16 mouse cellular contexts compared by ENCODE assay signal in the genomic region with DNA sequence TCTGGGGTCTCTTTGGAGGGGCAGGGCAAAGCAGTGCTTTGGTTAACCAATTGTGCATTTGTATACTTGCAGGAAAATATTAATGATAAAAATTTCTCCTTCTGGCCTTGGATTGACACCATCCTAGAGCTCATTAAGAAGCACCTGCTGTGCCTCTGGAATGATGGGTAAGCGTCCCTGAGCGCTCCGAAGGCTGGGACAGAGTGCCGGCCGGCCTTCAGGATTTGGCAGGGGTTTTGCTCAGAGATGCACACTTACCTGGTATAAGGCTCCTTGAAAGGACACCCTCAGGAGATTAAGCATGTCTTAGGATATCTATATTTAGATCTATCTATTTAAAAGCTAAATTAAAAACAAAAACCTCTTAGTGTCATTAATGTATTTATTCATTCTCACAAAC. TPM values are rescaled to one million over a fixed set of nuclear protein-coding genes. Genes with fewer than 3 reads are reported as not detected.
DNase-seq lines count a peak whose midpoint lies in the region; ATAC-seq and TF ChIP-seq lines count a peak whose summit lies in the region.
"Had no signal": no experiment of that assay in that cellular context is flagged by ENCODE, and none has a peak within 500 bp of the region (broad histone marks: within the 10 kb centered on the region; RNA-seq: fewer than 3 reads in every experiment).

No protein-coding gene starts in this region.

- H3K4me1 ChIP-seq in heart, adult 2 months (ENCODE audit: control insufficient read depth, insufficient read depth, low read length) = peaks cover 15% of the 10 kb centered on the region
- no peaks in the 10 kb centered on the region; the same call in 1 of the 2 replicates for H3K4me1 ChIP-seq in hindbrain, postnatal 0 days (ENCODE audit: insufficient read depth, low read length)
- peaks cover 23% of the 10 kb centered on the region for H3K4me1 ChIP-seq in hindbrain, embryonic 10.5 days (replicated peaks)
- H3K4me1 ChIP-seq in spleen, adult 2 months (ENCODE audit: control insufficient read depth, insufficient read depth, insufficient read length) = no peaks in the 10 kb centered on the region

- H3K27ac ChIP-seq in heart, adult 2 months = peak overlapping the region; percentile 56
- H3K27ac ChIP-seq in hindbrain, postnatal 0 days = peak overlapping the region; percentile 58; the same call in 1 of the 2 replicates
- no peak overlapping the region for H3K27ac ChIP-seq in hindbrain, embryonic 10.5 days
- H3K27ac ChIP-seq in spleen, adult 2 months (ENCODE audit: insufficient read depth, low read length) = peak overlapping the region; percentile 18; the same call in 1 of the 2 replicates
- H3K27ac ChIP-seq: forebrain, embryonic 10.5 days; limb, embryonic 15.5 days; neural tube, embryonic 12.5 days had no signal

- no peak for DNase-seq in heart, adult 2 months
- no peak for DNase-seq in heart, postnatal 4 days
- no peak for DNase-seq in hindbrain, postnatal 0 days (ENCODE audit: low spot score)
- DNase-seq in hindbrain, embryonic 10.5 days (ENCODE audit: low spot score) = no peak
- no peak for DNase-seq in spleen, adult 2 months (ENCODE audit: low read depth in 1 of 2, low spot score in 2 of 2)
- DNase-seq in spleen, postnatal 4 days (ENCODE audit: low spot score in 2 of 2) = no peak
- no peak for DNase-seq in urinary bladder, adult 18-20 months (ENCODE audit: low spot score in 2 of 2)
- DNase-seq: B cell, adult 2 months; kidney, adult 18-20 months; kidney, postnatal 14 days; lung, postnatal 4 days; right cerebral cortex, postnatal 4 days had no signal

- ATAC-seq in hindbrain, postnatal 0 days = no peak

- no peak overlapping the region for H3K9ac ChIP-seq in heart, adult 2 months (ENCODE audit: low read depth, low read length)
- no peak overlapping the region for H3K9ac ChIP-seq in hindbrain, postnatal 0 days (replicated peaks; ENCODE audit: low read length)
- H3K9ac ChIP-seq: limb, embryonic 15.5 days; lung, embryonic 14.5 days; neural tube, embryonic 12.5 days had no signal

- no peaks in the 10 kb centered on the region for H3K27me3 ChIP-seq in heart, adult 2 months (ENCODE audit: control insufficient read depth, insufficient read depth, low read length)
- H3K27me3 ChIP-seq in hindbrain, postnatal 0 days (ENCODE audit: insufficient read depth, low read length) = no peaks in the 10 kb centered on the region
- H3K27me3 ChIP-seq in hindbrain, embryonic 10.5 days (ENCODE audit: insufficient read depth, poor library complexity, severe bottlenecking) = no peaks in the 10 kb centered on the region
- no peaks in the 10 kb centered on the region for H3K27me3 ChIP-seq in spleen, adult 2 months (ENCODE audit: control insufficient read depth, insufficient read depth, low read length)
- H3K27me3 ChIP-seq: limb, embryonic 15.5 days; neural tube, embryonic 12.5 days had no signal

- no peaks in the 10 kb centered on the region for H3K79me2 ChIP-seq in heart, adult 2 months (replicated peaks; ENCODE audit: control insufficient read depth, insufficient read depth, low read length)

- H3K9me3 ChIP-seq in hindbrain, postnatal 0 days (ENCODE audit: low read length) = no peaks in the 10 kb centered on the region
- no peaks in the 10 kb centered on the region for H3K9me3 ChIP-seq in hindbrain, embryonic 10.5 days
- H3K9me3 ChIP-seq: forebrain, embryonic 10.5 days; limb, embryonic 15.5 days; neural tube, embryonic 12.5 days had no signal

- H3K36me3 ChIP-seq in heart, adult 2 months (ENCODE audit: control insufficient read depth, insufficient read depth, low read length) = peaks cover 8% of the 10 kb centered on the region
- peaks cover 5% of the 10 kb centered on the region; the same call in 1 of the 2 replicates for H3K36me3 ChIP-seq in hindbrain, postnatal 0 days (ENCODE audit: insufficient read depth, low read length)
- H3K36me3 ChIP-seq in hindbrain, embryonic 10.5 days = peaks cover 15% of the 10 kb centered on the region; the same call in 1 of the 2 replicates
- H3K36me3 ChIP-seq in spleen, adult 2 months (ENCODE audit: control insufficient read depth, insufficient read depth, low read length) = peaks cover 83% of the 10 kb centered on the region

- no peak for TF ChIP-seq POLR2A in heart, adult 2 months (IDR thresholded peaks at IDR 0.05; ENCODE audit: insufficient read depth, low read depth, low read length)
- no peak for TF ChIP-seq POLR2A in spleen, adult 2 months (IDR thresholded peaks at IDR 0.05; ENCODE audit: low read depth, low read length)

- no peak for TF ChIP-seq CTCF in heart, adult 2 months (IDR thresholded peaks at IDR 0.05)
- no peak for TF ChIP-seq CTCF in hindbrain, postnatal 0 days (IDR thresholded peaks at IDR 0.05; ENCODE audit: low read depth)
- no peak for TF ChIP-seq CTCF in spleen, adult 2 months (IDR thresholded peaks at IDR 0.05; ENCODE audit: extremely low read depth, insufficient read depth, insufficient read length, insufficient replicate concordance)

- WGBS in heart, adult 2 months = 95% methylated on average over 5 of the region's 5 CpGs
- WGBS in hindbrain, postnatal 0 days = 77% methylated on average over 5 of the region's 5 CpGs
- WGBS in hindbrain, embryonic 10.5 days = 93% methylated on average over 5 of the region's 5 CpGs
- WGBS in spleen, adult 2 months = 96% methylated on average over 5 of the region's 5 CpGs

- intact Hi-C loops in heart, adult 2 months (cut with DNase I) = no loop called here

- no peak overlapping the region for H3K4me3 ChIP-seq in heart, adult 2 months
- H3K4me3 ChIP-seq in hindbrain, postnatal 0 days (ENCODE audit: low read length) = no peak overlapping the region
- no peak overlapping the region for H3K4me3 ChIP-seq in hindbrain, embryonic 10.5 days
- H3K4me3 ChIP-seq in spleen, adult 2 months (ENCODE audit: extremely low read depth, insufficient read depth, insufficient read length) = no peak overlapping the region
- H3K4me3 ChIP-seq: forebrain, embryonic 10.5 days; limb, embryonic 15.5 days; neural tube, embryonic 12.5 days had no signal

- no peak overlapping the region for H3K4me2 ChIP-seq in hindbrain, postnatal 0 days (ENCODE audit: low read depth, low read length)
- H3K4me2 ChIP-seq: limb, embryonic 15.5 days; lung, embryonic 14.5 days; neural tube, embryonic 12.5 days had no signal

- TF ChIP-seq EP300 in heart, adult 2 months (IDR thresholded peaks at IDR 0.05; ENCODE audit: insufficient read depth, low read depth, low read length) = no peak

RNA-seq across cellular contexts. Expression of gene Stat1, which starts 31.9 kb away (rescaled TPM):
- total RNA-seq in heart, adult 2 months (2021) = 10 to 100 TPM; 27.7 to 30.6 TPM
- 24.1 and 29.8 TPM in 2 replicates for polyA plus RNA-seq in heart, adult 2 months (2012; rRNA removed)
- total RNA-seq in heart, postnatal 4 days (2021) = 10 to 100 TPM; 21.1 to 22.6 TPM
- 25.3 and 25.7 TPM in 2 replicates for total RNA-seq in hindbrain, postnatal 0 days (2014; rRNA removed)
- polyA plus RNA-seq in hindbrain, postnatal 0 days (2015; fragmentation: Nextera tagmentation; extraction: Ambion mirVana) = 16.6 and 17.0 TPM in 2 replicates
- 11.1 and 13.6 TPM in 2 replicates for polyA plus RNA-seq in hindbrain, embryonic 10.5 days (2016; fragmentation: Nextera tagmentation; extraction: Ambion mirVana)
- 95.0 and 182 TPM in 2 replicates for polyA plus RNA-seq in spleen, adult 2 months (2012; rRNA removed)
